ENCODE assay signal across 8 mouse cellular contexts in genomic region chr13:99343876-99344598, GRCm38 (mm10). TPM values are rescaled to one million over a fixed set of nuclear protein-coding genes. Genes with fewer than 3 reads are reported as not detected.
DNase-seq lines count a peak whose midpoint lies in the region; ATAC-seq and TF ChIP-seq lines count a peak whose summit lies in the region.

No protein-coding gene starts in this region.

- DNase-seq in cerebellum, adult 11-12 months, result peak; percentile 24
- DNase-seq in A20 (ENCODE audit: low read depth, low spot score), result peak; percentile 59
- DNase-seq in forebrain, embryonic 10.5 days (ENCODE audit: extremely low spot score, low spot score), result no peak
- DNase-seq in right cerebral cortex, postnatal 36 days (ENCODE audit: low spot score in 2 of 2), result no peak
- DNase-seq in layer of hippocampus, postnatal 25 days (ENCODE audit: extremely low spot score in 1 of 2, low spot score in 1 of 2), result no peak

- 3% methylated on average over 30 of the region's 30 CpGs for WGBS in forebrain, embryonic 10.5 days
- 2% methylated on average over 30 of the region's 30 CpGs for WGBS in limb, embryonic 13.5 days
- WGBS in olfactory bulb, adult 2 months, result under 1% methylated on average over 30 of the region's 30 CpGs

- peak overlapping the region; percentile 88 for H3K9ac ChIP-seq in limb, embryonic 13.5 days

- no peak for TF ChIP-seq CTCF in olfactory bulb, adult 2 months (IDR thresholded peaks at IDR 0.05; ENCODE audit: insufficient read depth, low read depth, low read length)

- H3K4me3 ChIP-seq in forebrain, embryonic 10.5 days, result peak overlapping the region; percentile 90
- H3K4me3 ChIP-seq in limb, embryonic 13.5 days, result peak overlapping the region; percentile 78
- H3K4me3 ChIP-seq in olfactory bulb, adult 2 months (ENCODE audit: insufficient read depth, low read depth, low read length), result peak overlapping the region; percentile 91

- H3K27ac ChIP-seq in forebrain, embryonic 10.5 days, result peak overlapping the region; percentile 95
- H3K27ac ChIP-seq in limb, embryonic 13.5 days, result peak overlapping the region; percentile 86
- H3K27ac ChIP-seq in olfactory bulb, adult 2 months (ENCODE audit: insufficient read depth, low read depth, low read length), result peak overlapping the region; percentile 89

- peak overlapping the region; percentile 79 for H3K4me2 ChIP-seq in limb, embryonic 13.5 days (replicated peaks)

- H3K4me1 ChIP-seq in forebrain, embryonic 10.5 days, result peaks cover 20% of the 10 kb centered on the region
- peaks cover 13% of the 10 kb centered on the region for H3K4me1 ChIP-seq in limb, embryonic 13.5 days
- H3K4me1 ChIP-seq in olfactory bulb, adult 2 months (ENCODE audit: control insufficient read depth, insufficient read depth, low read length), result peaks cover 2% of the 10 kb centered on the region; the same call in 1 of the 2 replicates

- no peak for ATAC-seq in cerebellum, adult (ENCODE audit: insufficient number of reproducible peaks, low FRiP score, low TSS enrichment)
- peak; percentile 76 for ATAC-seq in limb, embryonic 13.5 days (ENCODE audit: low FRiP score, low read depth)

- no peak for TF ChIP-seq POLR2A in olfactory bulb, adult 2 months (IDR thresholded peaks at IDR 0.05; ENCODE audit: insufficient read depth, low read depth, low read length)

- no peaks in the 10 kb centered on the region for H3K9me3 ChIP-seq in forebrain, embryonic 10.5 days
- no peaks in the 10 kb centered on the region for H3K9me3 ChIP-seq in limb, embryonic 13.5 days

- H3K27me3 ChIP-seq in forebrain, embryonic 10.5 days (ENCODE audit: poor library complexity, severe bottlenecking), result no peaks in the 10 kb centered on the region
- H3K27me3 ChIP-seq in limb, embryonic 13.5 days, result no peaks in the 10 kb centered on the region

- H3K36me3 ChIP-seq in forebrain, embryonic 10.5 days (replicated peaks), result peaks cover 62% of the 10 kb centered on the region
- peaks cover 46% of the 10 kb centered on the region for H3K36me3 ChIP-seq in limb, embryonic 13.5 days

RNA-seq across cellular contexts. Expression of gene Ptcd2, which starts 0.5 kb away (rescaled TPM):
- 54.6 and 56.4 TPM in 2 replicates for polyA plus RNA-seq in forebrain, embryonic 10.5 days (2016; fragmentation: Nextera tagmentation; extraction: Ambion mirVana)
- polyA plus RNA-seq in limb, embryonic 13.5 days (2015; fragmentation: Nextera tagmentation; extraction: Ambion mirVana), result 44.2 and 45.8 TPM in 2 replicates
- not detected in 2 replicates for polyA plus RNA-seq in olfactory bulb, adult 2 months (2012; ENCODE audit: insufficient read depth, insufficient read length, low replicate concordance, missing spikeins)
- total RNA-seq in layer of hippocampus, postnatal 25 days (2021), result 10 to 100 TPM; 28.2 to 33.0 TPM

RNA-seq across cellular contexts. Expression of gene Mrps27, which starts 0.5 kb away (rescaled TPM):
- polyA plus RNA-seq in forebrain, embryonic 10.5 days (2016; fragmentation: Nextera tagmentation; extraction: Ambion mirVana), result 84.1 and 85.3 TPM in 2 replicates
- 60.2 and 60.9 TPM in 2 replicates for polyA plus RNA-seq in limb, embryonic 13.5 days (2015; fragmentation: Nextera tagmentation; extraction: Ambion mirVana)
- not detected in 2 replicates for polyA plus RNA-seq in olfactory bulb, adult 2 months (2012; ENCODE audit: insufficient read depth, insufficient read length, low replicate concordance, missing spikeins)
- 10 to 100 TPM; 26.5 to 28.4 TPM for total RNA-seq in layer of hippocampus, postnatal 25 days (2021)

Comparison
In these comparisons a context has a peak if more than half of its experiments do, and no peak if none do; other contexts are left out.
1. DNase-seq: peak in cerebellum, adult 11-12 months (single experiment) and A20 (single experiment); none in forebrain, embryonic 10.5 days (single experiment), right cerebral cortex, postnatal 36 days (0 of 2) and layer of hippocampus, postnatal 25 days (0 of 2).
2. RNA of gene Ptcd2, which starts 0.5 kb away (polyA plus RNA-seq): 54.6 to 56.4 TPM in forebrain, embryonic 10.5 days and 44.2 to 45.8 TPM in limb, embryonic 13.5 days; not detected in olfactory bulb, adult 2 months; every median in the first group is over 10 times any median in the second.
3. RNA of gene Mrps27, which starts 0.5 kb away (polyA plus RNA-seq): 84.1 to 85.3 TPM in forebrain, embryonic 10.5 days and 60.2 to 60.9 TPM in limb, embryonic 13.5 days; not detected in olfactory bulb, adult 2 months; every median in the first group is over 10 times any median in the second.
4. Peak in every context shown above with its lines, with median percentiles within 50 percentile points of each other: H3K27ac ChIP-seq and H3K4me3 ChIP-seq.